Mouse (Mus musculus) ZHBTc4 (cell line): ENCODE measurements at regions not wholly inside any gene's neighbourhood (a gene's known extent, or its start where the extent isn't known, plus 50 kb on each side); places are given as distances from the start of the nearest gene placed in this dataset.

Source experiments
- DNase-seq: peaks from one replicate; pipeline ENCODE4 v3.0.0-alpha.2; 2011; ENCODE audit warnings: low read depth, low spot score

DNA sequence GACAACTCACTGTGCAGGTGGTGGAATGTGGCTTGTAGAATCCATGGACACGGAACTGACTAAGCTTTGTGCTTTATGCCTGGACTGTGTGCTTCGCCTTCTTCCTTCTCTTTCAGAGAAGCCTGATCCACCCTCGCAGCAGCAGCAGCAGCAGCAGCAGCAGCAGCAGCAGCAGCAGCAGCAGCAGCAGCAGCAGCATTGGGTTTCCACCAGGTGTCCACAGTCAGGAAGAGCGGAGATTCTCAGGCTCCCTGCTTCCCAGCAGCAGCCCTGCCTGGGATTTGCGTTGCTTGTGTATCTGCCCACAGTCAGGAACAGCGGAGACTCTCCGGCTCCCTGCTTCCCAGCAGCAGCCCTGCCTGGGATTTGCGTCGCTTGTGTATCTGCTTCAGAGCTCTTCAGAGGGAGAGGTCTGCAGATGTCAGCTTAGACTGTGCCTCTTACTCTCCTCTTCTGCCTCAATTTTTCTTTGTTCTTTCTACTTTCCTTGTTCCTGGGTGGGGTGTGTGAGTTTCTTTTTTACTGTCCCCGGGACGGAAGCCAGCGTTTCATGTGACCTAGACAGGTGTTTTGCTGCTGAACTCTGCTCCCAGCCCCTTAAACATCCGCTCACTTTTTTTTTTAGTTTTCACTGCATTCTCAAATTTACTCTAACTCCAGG, 168.1 kb upstream of the Olig3 start:
- peak; percentile 76 for DNase-seq

DNA sequence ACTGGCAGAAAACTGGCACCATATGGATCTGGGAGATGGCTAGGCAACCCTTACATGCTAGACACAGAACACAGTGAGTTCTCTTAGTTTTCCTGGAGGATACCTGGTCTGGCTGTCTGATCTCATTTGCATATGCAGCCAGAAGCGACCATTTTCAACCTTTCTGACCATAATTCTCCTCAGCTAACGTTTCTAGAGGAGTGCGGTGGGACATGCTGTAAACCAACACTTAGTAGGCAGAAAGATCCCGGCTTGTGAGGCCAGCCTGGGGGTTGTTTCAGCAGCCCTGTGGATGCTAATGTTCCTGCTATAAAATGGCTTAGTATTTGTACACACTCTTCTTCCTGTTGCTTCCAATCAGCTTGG, 168.6 kb upstream of the Olig3 start:
- no peak for DNase-seq

DNA sequence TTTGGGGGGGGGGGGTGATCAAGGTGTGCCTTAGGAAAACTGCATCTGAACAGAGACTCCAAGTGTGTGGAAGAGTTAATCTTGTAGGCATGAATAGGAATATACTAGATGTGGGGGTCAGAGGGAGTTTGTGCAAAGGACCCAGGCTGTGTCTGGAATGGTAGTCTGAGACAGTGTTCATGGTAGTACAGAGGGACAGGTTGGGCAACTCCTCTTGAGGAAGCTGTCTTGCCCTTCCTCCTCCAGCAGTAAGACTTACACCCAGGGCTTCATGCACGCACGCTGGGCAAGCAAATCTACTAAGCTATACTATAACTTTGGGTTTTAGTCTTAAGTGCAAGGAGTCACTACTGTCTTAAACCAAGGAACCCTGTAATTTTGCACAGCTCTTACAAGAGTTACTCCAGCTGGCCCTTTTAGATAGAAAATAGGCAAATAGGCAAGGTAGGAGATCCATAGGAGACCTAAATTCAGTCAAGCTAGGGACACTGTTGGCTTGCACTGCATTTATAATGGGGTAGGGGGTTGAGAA, 169.2 kb upstream of the Olig3 start:
- DNase-seq: no peak

DNA sequence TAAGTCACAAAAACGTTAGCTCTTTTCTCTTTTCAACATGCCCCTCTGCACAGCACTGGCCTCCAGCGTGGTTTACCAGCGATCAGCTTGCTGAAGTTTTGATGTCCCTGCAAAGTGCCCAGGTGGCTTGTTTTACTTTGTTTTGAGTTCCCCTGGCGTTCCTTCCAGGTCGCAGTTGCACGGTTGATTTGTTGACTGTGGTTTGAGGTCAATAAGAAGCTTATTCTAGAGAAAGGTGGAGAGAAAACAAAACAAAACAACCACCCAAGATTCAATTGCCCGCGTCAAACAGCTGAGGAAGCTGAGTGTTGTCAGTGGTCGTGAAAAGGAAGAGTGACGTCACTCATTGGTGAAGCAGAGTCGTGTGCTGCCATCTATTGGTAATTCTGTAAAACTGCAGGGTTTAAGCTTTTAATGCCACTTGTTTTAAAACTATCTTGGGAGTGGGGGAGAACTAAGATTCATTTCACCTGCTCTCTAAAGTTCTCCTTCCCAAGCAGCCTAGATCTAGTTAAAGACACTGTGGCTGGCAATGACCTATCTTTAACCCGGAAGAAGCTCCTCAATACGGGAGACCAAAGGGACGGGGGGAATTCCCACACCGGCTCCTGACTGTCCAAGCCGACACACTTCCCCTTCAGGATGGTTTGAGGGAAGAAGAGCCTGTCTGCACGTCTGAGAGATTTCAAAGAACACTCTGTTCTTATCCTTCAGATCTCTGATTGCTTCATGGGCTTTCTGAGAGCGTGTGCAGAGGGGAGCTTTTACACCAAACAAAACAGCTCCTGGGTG, 170.3 kb upstream of the Olig3 start:
- peak; percentile 72 for DNase-seq

DNA sequence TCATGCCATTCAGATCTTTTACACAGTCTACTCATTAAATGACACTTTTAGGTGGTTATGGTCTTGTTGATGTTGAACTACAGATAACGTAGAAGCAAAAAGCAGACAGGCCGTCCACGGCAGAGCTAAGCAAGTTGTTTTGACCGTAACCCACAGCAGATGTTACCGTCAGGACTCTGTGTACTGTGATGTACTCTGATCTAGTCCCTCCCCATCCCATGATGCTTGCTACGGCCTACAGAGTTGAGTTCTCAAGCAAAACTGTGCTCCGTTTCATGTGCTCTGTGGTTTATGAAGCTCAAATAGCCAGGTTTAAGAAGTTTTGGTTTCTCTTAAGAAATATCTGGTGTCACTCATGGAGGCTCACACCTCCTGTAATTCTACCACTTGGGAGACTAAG, 169.4 kb upstream of the Tnfaip3 start:
- DNase-seq: no peak

DNA sequence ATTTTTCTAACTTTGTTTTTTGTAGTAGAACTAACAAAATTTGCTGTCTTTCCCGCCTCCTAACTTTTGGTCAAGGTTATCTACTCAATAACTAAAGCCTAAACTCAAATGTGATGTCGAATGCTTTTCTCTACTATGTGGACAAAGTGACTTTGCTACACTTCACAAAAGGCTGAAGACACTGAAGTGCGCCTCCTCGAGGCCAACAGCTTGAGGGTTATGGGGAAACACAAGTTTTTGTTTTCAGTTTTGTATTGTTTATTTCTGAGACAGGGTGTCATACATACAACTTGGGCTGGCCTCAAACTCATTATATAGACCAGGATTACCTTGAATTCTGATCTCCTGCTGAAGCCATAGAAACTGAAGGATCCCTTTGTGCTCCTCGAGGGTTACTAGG, 162.4 kb upstream of the Tnfaip3 start:
- DNase-seq: no peak

DNA sequence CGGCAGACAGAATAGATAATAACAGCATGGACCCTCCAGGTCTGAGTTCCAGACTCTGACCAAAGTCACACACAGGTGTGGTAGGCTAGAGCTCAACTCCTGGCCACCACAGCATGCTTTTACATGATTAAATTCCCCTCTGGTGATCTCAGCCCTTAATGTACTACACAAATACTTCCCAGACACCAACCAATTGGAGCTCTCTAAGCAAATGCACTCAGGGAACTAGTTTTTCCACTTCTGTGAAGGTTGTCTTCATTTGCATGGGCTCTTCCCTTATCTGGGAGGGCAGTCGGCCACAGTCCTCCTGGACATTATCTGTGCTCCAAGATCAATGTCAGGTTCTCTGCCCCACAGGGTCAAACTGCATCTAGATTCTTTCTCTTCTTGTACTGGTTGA, 162.0 kb upstream of the Tnfaip3 start:
- no peak for DNase-seq

DNA sequence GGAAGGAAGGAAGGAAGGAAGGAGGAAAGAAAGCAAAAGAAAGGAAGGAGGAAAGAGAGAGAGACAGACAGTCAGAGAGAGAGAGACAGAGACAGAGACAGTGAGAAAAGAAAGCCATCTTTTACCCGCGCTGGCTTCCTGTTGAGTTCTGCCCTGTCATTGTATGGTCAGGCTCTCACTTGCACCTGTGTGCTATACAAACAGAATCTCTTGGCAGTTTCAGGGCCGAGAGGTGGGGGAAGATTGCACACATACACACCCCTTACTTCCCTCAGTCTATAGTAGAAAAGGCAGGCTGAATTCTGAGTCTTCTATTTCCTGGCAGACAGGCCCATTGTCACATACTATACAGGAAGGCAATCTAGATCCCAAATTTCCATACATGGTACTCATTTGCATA, 160.8 kb upstream of the Tnfaip3 start:
- no peak for DNase-seq

DNA sequence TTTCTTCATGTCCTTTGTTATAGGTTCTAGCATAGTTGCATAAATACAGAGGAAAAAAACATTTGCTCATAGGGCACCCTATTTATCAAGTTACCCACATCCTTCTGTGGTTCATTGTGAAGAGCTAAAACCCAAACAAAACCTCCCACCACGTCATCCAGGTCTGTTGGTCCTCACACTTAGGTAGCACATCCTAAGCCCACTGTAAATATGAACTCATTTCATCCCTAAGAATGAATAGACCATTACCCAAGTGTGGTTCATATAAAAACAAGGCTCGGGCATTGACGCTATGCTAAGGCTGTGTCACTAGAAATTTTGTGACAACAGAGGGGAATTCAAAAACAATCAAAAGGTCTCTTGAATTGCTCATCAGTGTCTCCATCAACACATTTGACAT, 156.4 kb upstream of the Tnfaip3 start:
- no peak for DNase-seq

DNA sequence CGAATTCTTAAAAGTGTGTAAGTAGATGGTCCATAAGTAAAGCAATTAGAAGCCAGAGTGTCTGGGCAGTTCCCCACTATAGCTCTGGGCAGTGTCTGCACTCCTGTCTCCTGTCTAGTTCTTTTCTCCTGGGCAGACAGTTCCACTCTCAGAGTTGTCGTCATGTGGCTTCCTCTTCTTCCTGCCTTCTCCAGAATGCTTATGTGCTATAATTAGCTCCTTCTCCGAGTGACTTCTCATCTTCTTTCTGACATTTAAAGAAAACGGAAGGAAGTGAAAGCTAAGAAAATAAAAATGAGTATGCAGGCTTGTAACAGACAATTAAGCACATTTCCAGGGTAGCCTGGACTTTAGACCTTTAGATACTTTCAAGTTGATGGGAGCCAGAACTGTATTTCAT, 155.1 kb upstream of the Tnfaip3 start:
- no peak for DNase-seq

DNA sequence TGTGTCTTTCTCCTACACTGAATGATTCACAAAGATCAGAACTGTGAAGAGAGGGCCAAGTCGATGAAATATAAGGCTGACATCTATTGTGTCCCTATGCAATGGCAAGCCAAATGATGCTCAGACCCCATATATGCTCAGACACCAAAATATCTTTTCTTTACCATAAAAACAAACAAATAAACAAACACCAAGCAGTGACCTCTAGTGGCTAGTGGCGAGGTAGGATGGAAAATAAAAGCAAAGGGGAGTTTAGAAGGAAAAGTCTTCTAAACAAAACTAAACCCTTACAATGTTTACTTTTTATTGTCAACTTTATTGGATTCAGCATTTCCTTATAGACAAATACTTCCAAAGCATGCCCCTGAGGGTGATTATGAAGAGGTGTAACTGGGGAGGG, 153.8 kb upstream of the Tnfaip3 start:
- DNase-seq: no peak

DNA sequence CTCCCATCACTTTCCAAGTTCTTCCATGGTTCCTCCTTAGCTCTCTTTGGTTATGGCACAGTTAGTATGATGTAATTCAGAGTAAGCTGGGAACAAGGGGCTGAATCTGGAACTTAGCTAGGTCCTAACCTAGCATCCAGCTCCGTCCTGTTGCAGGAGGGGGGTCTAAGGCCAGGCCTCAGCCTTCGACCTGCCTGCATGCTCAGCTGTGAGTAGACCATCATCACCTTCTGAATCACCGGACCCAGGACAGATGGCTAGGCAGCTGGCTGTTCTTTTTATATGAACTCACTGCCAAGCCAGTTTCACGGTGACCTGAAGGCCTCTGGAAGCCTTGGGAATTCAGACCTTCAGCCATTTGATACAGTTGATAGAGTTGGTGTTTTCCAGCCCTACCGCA, 152.9 kb upstream of the Tnfaip3 start:
- no peak for DNase-seq

DNA sequence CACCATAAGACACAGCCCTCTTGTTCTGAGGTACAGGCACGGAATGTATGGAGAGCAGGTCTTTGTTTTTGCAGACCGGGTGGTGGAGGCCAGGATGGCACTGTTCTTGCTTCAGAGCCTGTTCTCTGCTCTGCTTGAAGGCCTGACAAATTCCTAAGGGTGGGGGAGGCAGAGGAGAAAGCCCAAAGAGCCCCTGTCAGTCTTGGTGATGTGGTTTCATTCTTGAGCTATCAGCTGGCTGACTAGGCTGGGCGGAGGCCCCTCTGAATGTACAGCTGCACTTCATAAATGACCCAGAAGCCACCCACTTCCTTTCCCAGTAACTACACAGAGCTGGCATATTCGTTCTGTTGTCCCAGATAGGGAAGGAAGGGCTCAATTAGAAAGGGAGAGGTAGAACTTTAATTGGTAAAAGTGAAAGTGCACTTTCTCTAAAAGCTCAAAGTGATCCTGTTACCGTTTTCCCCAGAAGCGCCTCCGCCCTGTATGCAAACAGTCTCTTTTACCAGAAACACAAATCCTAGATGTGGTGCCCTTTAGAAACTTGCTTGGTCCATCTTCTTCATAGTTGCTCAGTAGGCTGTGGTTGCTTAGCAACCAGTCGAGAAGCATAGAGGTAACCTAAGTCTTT, 152.3 kb upstream of the Tnfaip3 start:
- DNase-seq: peak; percentile 74

DNA sequence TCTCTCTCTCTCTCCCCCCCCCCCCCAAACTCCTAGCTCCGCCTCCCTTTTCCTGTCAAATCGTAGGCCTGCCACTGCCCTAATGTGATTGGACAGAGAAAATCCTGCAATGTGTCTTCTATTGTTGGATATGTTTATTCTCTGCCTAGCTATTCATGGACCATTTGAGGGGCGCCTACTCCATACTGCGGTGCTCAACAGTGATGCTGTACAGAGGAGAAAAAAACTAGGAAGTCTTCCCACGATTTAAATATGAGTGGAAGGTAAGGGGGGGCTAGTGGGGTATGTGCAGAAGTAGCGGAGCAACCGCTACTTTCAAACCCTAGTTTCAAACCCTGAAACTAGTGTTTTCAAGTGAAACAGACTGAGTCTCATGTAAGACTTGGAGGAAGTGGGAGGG, 151.6 kb upstream of the Tnfaip3 start:
- DNase-seq: no peak

DNA sequence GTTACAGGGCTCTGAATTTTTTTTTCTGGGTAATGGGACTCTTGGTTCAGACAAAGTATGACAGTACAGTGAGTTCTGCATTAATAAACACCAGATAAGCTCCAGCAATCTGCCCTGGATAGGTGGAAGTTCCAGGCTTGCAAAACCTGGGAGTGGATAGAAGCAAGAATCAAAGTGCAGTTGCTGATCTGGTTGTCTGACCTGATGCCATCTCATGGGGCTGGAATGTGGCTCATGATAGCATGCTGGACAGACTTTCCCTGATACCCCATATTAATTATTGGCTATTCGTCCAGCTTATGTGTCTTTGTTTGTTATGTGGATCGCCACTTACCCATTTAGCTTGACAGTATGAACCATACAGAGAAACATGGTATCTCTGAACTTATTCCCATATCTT, 146.6 kb upstream of the Tnfaip3 start:
- DNase-seq: no peak

DNA sequence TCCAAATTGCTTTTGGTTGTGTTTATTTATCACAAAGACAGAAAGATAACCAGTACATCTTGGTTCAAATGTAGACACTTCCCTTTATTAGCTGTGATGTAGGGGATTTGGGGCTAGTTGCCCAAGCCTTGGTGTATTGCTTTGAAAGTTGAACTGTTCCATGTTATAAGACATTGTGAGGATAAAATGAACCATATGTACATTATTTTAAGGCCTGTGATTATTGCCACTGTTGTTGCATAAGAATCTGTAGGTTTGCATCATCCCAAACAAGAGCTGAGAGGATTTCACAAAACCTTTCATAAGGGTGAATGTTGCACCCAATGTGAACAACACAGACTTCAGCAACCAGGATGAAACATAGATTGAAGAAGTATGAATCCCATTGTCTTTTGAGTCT, 145.7 kb upstream of the Tnfaip3 start:
- DNase-seq: no peak

DNA sequence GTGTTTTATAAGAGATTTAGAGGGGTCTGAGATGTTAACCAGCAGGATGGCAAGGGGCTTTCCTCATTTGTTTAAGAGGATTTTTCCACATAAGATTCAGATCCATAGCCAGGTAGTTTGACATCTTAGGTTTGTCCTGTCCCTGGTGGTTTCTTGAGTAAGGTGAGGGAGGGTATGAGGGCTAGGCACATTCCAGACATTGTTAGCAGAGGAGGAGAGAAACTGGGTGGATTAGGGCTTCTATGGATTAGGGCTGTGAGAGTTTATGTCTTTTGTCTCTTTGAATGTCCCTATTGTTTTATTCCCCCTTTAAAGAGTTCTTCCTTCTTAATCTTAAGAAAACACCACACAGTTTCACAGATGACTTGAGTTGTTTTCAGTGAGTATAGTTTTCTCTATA, 138.6 kb upstream of the Tnfaip3 start:
- peak; percentile 82 for DNase-seq

DNA sequence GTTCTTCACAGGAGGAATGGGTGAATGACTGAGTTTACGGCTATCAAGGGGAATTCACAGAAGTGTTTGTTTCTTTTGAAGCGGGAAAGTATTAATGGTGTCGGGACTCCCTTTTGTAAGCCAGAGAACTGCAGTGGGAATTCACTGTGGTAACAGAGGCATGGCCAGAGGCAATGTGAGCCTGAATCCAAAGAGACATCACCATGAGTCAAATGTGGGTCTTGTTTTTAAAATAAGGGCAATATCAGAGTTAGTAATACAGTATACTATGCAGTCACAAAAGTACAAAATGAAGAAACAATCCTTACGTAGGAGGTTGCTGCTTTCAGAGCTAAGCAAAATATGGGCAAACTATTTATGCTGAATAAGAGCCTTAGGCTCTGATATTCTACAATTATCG, 137.3 kb upstream of the Tnfaip3 start:
- DNase-seq: no peak

DNA sequence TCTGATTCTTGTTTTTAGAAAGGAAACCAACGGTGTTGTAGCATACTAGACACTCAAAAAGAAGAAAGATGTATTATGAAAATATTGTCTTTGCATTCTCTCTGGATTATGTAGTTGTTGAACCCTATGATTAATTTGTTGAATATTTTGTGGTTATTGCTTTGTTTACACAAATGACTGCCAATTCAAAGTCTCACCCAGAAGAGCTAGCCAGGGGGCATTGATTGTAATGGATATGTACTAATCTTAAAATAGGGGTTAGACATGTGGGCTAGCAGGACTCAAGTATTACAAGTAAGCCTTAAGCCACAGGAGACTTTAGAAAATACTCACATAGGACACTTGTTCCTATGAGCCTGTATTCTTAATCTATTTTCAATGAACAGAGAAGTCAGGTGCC, 135.3 kb upstream of the Tnfaip3 start:
- no peak for DNase-seq

DNA sequence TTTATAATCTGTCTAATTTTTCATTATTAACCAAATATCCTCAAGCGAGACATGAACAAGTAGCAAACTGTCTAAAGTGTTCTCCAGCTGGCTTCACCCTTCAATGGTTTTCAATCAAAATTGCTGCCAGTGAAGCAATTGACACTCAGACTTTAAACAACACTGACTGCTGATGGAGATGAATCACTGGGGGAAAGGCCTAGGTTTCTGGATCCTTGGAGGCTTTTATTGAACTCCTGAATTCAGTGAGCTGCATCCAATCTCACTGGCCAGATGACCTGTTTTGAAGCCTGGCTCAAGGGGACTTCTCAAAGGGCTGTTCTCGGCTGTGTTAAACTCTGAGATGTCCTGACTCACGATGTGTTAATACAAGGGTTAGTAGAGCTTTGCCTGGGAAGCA, 134.5 kb upstream of the Tnfaip3 start:
- DNase-seq: no peak

DNA sequence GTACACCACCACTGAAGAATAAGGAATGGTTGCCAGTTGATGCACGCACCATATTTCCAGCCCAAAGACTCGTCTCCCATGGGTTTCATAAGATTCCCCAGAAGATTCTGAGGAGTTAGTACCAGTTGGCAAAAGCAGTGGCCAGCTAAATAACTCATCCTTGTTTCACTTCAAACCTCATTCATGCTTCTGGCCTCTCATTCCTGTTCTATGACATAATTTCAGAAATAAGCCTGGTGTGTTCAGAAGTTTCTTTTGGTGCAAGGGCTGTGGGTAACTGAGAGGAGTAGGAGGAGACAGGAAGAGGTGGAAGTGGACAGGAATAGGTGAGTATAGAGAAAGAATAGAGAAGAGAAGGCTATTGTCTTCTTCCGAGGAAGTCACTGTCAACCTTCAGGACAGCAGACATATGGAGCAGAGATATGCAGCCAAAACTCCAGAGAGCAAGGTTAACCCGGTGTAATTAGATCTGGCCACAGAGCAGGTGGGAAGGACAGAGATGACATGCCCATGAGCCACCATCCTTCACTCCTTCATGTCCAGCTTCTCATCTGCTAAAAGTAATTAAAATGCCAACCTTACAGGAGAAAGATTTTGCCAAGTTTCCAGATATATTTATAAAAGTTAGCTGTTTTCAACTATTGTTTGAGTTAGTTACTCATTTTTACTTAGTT, 133.9 kb upstream of the Tnfaip3 start:
- DNase-seq: no peak

DNA sequence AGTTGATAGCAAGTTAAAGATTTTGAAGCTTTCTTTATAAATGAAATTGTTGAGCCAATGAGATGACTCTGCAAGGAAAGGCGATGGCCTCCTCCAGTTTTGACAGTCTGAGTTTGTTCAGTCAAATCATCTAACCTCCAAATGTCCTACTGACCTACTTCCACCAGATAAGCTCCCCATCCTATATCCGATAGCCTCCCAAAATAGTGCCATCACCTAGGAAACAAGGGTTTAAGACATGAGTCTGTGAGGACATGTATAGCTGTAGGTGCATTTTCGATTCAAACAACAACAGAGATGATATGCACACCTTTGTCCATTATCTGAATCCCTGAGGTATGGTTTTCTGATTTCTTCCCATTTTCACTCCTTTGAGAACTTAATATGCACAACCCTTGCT, 126.0 kb upstream of the Tnfaip3 start:
- no peak for DNase-seq
